Mouse (Mus musculus): ENCODE results near the gene Tbc1d9. TPM values are rescaled to one million over a fixed set of nuclear protein-coding genes. Genes with fewer than 3 reads are reported as not detected.

Gene Tbc1d9
- polyA plus RNA-seq, 1 experiment from 2014 or later, result 5.0 TPM

DNA sequence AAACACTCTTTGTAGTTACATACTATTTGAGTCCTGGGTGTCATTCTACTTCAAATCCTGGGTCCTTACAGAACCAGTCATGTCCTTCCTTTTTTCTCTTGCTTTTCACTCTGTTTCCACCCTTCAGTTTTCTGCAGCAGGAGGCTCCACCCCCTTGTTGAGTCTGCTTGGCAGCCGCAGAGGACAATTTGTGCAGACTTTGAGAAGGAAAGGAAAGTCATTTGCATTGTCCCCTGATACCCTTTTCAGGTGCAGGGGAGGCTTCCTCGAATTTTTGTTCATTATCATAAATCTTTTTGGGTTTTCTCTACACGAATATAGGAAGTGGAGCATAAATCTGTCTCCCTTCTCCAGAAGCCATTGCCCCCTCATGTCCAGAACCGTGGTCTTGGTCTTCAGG is 12.7 kb upstream of the Tbc1d9 start:
- Histone ChIP-seq H3K4me3 (ENCODE audit: low read depth, low read length) (no peak overlapping the region), H3K9me3 (ENCODE audit: control insufficient read depth, low read depth, low read length) (no peaks in the 10 kb centered on the region), H3K4me2 (replicated peaks; ENCODE audit: low read depth, low read length) (no peak overlapping the region), H3K9ac (replicated peaks; ENCODE audit: low read depth, low read length) (no peak overlapping the region), H3K4me1 (ENCODE audit: control insufficient read depth, insufficient read depth, low read length) (no peaks in the 10 kb centered on the region), H3K27me3 (ENCODE audit: control insufficient read depth, insufficient read depth, low read length) (no peaks in the 10 kb centered on the region), H3K27ac (ENCODE audit: low read length) (no peak overlapping the region), H3K36me3 (ENCODE audit: control insufficient read depth, insufficient read depth, low read length) (no peaks in the 10 kb centered on the region)
- 65% methylated on average over 4 of the region's 4 CpGs for WGBS
- ATAC-seq (ENCODE audit: insufficient number of reproducible peaks, insufficient read depth, low FRiP score, low read depth), result no peak

- H3K9me3 ChIP-seq (ENCODE audit: control insufficient read depth, low read depth, low read length), result no peaks in the 10 kb centered on the region
- H3K4me1 ChIP-seq (ENCODE audit: control insufficient read depth, insufficient read depth, low read length), result no peaks in the 10 kb centered on the region
- 23% methylated on average over 4 of the region's 4 CpGs for WGBS
- no peak overlapping the region for H3K4me3 ChIP-seq (ENCODE audit: low read depth, low read length)
- no peaks in the 10 kb centered on the region for H3K27me3 ChIP-seq (ENCODE audit: control insufficient read depth, insufficient read depth, low read length)
- H3K36me3 ChIP-seq (ENCODE audit: control insufficient read depth, insufficient read depth, low read length), result no peaks in the 10 kb centered on the region
- H3K4me2 ChIP-seq (replicated peaks; ENCODE audit: low read depth, low read length), result no peak overlapping the region
- no peak for ATAC-seq (ENCODE audit: insufficient number of reproducible peaks, insufficient read depth, low FRiP score, low read depth)
- no peak overlapping the region for H3K27ac ChIP-seq (ENCODE audit: low read length)
- H3K9ac ChIP-seq (replicated peaks; ENCODE audit: low read depth, low read length), result no peak overlapping the region
Observed at GRCm38 (mm10) chr8:83155110-83155509, 10.0 kb upstream of the Tbc1d9 start.

GRCm38 (mm10) chr8:83158971-83159370 is 6.2 kb upstream of the Tbc1d9 start:
- Histone ChIP-seq H3K4me1 (ENCODE audit: control insufficient read depth, insufficient read depth, low read length) (no peaks in the 10 kb centered on the region), H3K9ac (replicated peaks; ENCODE audit: low read depth, low read length) (no peak overlapping the region), H3K4me2 (replicated peaks; ENCODE audit: low read depth, low read length) (no peak overlapping the region), H3K27ac (ENCODE audit: low read length) (no peak overlapping the region), H3K4me3 (ENCODE audit: low read depth, low read length) (no peak overlapping the region), H3K36me3 (ENCODE audit: control insufficient read depth, insufficient read depth, low read length) (no peaks in the 10 kb centered on the region), H3K27me3 (ENCODE audit: control insufficient read depth, insufficient read depth, low read length) (no peaks in the 10 kb centered on the region), H3K9me3 (ENCODE audit: control insufficient read depth, low read depth, low read length) (no peaks in the 10 kb centered on the region)
- 60% methylated on average over 3 of the region's 3 CpGs for WGBS
- ATAC-seq (ENCODE audit: insufficient number of reproducible peaks, insufficient read depth, low FRiP score, low read depth), result no peak

DNA sequence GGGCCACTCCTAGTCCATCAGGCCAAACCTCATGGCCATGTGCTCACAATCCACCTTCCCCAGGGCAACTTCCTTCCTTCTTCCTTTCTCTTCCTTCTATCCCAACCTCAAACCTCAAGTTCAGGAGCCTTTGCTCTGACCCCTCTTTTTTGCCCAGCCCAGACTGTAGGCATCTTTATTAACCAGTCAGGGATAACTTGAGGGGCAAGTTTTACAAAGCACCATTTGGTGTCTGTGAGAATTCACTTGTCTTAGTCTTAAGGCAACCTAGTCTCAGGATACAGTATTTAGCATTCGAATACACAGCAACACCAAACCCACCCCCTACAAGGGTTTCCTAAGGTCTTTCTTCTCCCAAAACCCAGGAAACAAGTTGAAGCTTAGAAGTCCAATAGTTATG is 5.5 kb upstream of the Tbc1d9 start:
- no peaks in the 10 kb centered on the region for H3K9me3 ChIP-seq (ENCODE audit: control insufficient read depth, low read depth, low read length)
- no peak overlapping the region for H3K4me3 ChIP-seq (ENCODE audit: low read depth, low read length)
- no peaks in the 10 kb centered on the region for H3K27me3 ChIP-seq (ENCODE audit: control insufficient read depth, insufficient read depth, low read length)
- H3K4me2 ChIP-seq (replicated peaks; ENCODE audit: low read depth, low read length), result no peak overlapping the region
- H3K9ac ChIP-seq (replicated peaks; ENCODE audit: low read depth, low read length), result no peak overlapping the region
- ATAC-seq (ENCODE audit: insufficient number of reproducible peaks, insufficient read depth, low FRiP score, low read depth), result no peak
- H3K4me1 ChIP-seq (ENCODE audit: control insufficient read depth, insufficient read depth, low read length), result no peaks in the 10 kb centered on the region
- H3K27ac ChIP-seq (ENCODE audit: low read length), result no peak overlapping the region
- H3K36me3 ChIP-seq (ENCODE audit: control insufficient read depth, insufficient read depth, low read length), result no peaks in the 10 kb centered on the region
- WGBS, result 73% methylated on average over 1 of the region's 1 CpGs

DNA sequence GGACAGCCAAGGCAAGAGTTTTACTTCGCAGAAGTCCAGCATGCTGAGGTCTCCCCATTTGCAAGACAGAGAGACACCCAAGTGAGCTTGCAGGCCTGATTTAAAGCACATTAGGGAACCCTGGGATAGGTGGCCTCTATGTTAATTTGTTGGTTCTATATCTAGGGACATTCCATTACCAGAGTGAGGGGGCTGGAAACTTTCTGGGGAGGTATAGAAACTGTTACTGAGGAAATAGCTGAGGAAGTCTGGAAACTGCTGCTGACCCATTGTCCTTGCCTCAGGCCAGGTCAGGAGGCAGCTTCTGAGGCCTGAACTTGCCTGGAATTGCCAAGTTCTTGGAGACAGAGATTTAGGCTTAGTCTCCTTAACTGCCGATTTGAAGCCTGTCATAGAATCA is 4.5 kb upstream of the Tbc1d9 start:
- no peaks in the 10 kb centered on the region for H3K9me3 ChIP-seq (ENCODE audit: control insufficient read depth, low read depth, low read length)
- H3K9ac ChIP-seq (replicated peaks; ENCODE audit: low read depth, low read length), result no peak overlapping the region
- WGBS, result 73% methylated on average over 2 of the region's 2 CpGs
- H3K4me3 ChIP-seq (ENCODE audit: low read depth, low read length), result no peak overlapping the region
- no peaks in the 10 kb centered on the region for H3K36me3 ChIP-seq (ENCODE audit: control insufficient read depth, insufficient read depth, low read length)
- no peaks in the 10 kb centered on the region for H3K4me1 ChIP-seq (ENCODE audit: control insufficient read depth, insufficient read depth, low read length)
- no peak for ATAC-seq (ENCODE audit: insufficient number of reproducible peaks, insufficient read depth, low FRiP score, low read depth)
- H3K4me2 ChIP-seq (replicated peaks; ENCODE audit: low read depth, low read length), result no peak overlapping the region
- H3K27me3 ChIP-seq (ENCODE audit: control insufficient read depth, insufficient read depth, low read length), result no peaks in the 10 kb centered on the region
- H3K27ac ChIP-seq (ENCODE audit: low read length), result no peak overlapping the region

DNA sequence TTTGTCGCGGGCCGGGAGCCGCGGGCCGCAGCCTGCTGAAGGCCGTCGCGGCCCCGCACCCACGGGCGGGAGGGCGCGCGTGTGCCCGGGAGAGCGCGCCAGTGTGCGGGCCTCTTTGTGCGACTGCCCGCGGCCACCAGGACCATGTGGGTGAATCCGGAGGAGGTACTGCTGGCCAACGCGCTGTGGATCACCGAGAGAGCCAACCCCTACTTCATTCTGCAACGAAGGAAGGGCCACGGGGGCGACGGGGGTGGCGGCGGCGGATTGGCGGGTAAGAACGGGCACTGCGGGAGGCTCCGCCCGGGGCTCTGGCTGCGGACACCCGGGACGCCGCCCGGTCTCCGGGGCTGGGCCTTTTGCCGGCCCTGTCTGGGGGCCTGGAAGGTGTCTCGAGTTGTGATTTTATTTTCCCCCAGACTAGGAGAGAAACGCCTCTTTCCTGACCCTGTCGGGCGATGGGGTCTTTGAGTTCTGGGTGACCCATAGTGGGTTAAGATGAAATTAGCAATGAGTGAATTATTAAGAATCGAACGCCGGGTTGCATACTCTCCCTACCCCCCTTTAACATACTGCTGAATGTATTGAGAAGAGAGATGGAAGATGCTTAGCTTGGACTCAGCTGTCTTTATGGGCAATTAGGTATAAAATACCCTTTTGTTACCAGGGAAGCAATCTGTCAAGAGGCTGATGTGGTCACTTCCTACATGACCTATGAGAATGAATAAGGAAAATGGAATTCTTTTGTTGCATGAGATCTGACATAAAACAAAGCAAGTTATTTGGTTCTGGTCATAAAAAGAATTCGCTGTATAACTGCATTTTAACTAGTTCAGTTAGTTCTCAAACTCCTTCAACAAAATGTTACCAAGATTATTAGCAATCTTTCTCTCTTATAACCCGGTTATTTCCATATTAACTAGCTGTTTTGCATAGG is 1.0 kb downstream of the Tbc1d9 start, which contains the start of gene Gm10645:
Gene Gm10645, minus strand, starts transcription at position 240 of the 937 bp plus-strand sequence.
- no peaks in the 10 kb centered on the region for H3K27me3 ChIP-seq (ENCODE audit: control insufficient read depth, insufficient read depth, low read length)
- no peaks in the 10 kb centered on the region for H3K36me3 ChIP-seq (ENCODE audit: control insufficient read depth, insufficient read depth, low read length)
- H3K9ac ChIP-seq (replicated peaks; ENCODE audit: low read depth, low read length), result peak within 1 kb of the TSS; percentile 82
- H3K4me2 ChIP-seq (replicated peaks; ENCODE audit: low read depth, low read length), result peak within 1 kb of the TSS; percentile 66
- H3K9me3 ChIP-seq (ENCODE audit: control insufficient read depth, low read depth, low read length), result no peaks in the 10 kb centered on the region
- ATAC-seq (ENCODE audit: insufficient number of reproducible peaks, insufficient read depth, low FRiP score, low read depth), result peak; percentile 15; the same call in 1 of the 2 replicates
- H3K27ac ChIP-seq (ENCODE audit: low read length), result peak within 1 kb of the TSS; percentile 88
- no peaks in the 10 kb centered on the region for H3K4me1 ChIP-seq (ENCODE audit: control insufficient read depth, insufficient read depth, low read length)
- WGBS, result 2% methylated on average over 54 of the region's 54 CpGs
- peak within 1 kb of the TSS; percentile 54 for H3K4me3 ChIP-seq (ENCODE audit: low read depth, low read length)

- H3K27me3 ChIP-seq (ENCODE audit: control insufficient read depth, insufficient read depth, low read length), result no peaks in the 10 kb centered on the region
- no peak overlapping the region for H3K9ac ChIP-seq (replicated peaks; ENCODE audit: low read depth, low read length)
- H3K4me2 ChIP-seq (replicated peaks; ENCODE audit: low read depth, low read length), result no peak overlapping the region; the same call in 1 of the 2 replicates
- no peak overlapping the region for H3K27ac ChIP-seq (ENCODE audit: low read length)
- H3K36me3 ChIP-seq (ENCODE audit: control insufficient read depth, insufficient read depth, low read length), result no peaks in the 10 kb centered on the region
- ATAC-seq (ENCODE audit: insufficient number of reproducible peaks, insufficient read depth, low FRiP score, low read depth), result no peak
- 62% methylated on average over 3 of the region's 3 CpGs for WGBS
- H3K4me1 ChIP-seq (ENCODE audit: control insufficient read depth, insufficient read depth, low read length), result no peaks in the 10 kb centered on the region
- no peak overlapping the region for H3K4me3 ChIP-seq (ENCODE audit: low read depth, low read length)
- H3K9me3 ChIP-seq (ENCODE audit: control insufficient read depth, low read depth, low read length), result no peaks in the 10 kb centered on the region
Observed at GRCm38 (mm10) chr8:83167932-83168331, 2.8 kb downstream of the Tbc1d9 start.

DNA sequence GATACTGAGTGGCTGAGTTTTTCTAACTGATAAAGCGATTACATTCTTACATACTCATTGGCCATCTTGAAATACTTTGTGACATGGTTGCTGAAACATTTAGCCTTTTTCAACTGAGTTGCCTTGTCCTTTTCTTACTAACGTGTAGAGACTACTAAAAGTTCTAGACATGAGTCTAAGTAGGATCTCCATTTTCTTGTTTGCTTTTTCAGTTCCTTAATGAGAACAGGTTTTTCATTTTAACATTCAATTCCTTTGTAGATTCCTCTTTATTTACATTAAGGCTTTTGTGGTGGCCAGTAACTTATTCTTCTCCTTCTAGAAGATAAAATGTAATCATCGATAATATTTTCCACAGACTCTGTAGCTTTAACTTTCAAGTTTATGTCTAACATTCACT is 4.0 kb downstream of the Tbc1d9 start:
- Histone ChIP-seq H3K36me3 (ENCODE audit: control insufficient read depth, insufficient read depth, low read length) (no peaks in the 10 kb centered on the region), H3K4me1 (ENCODE audit: control insufficient read depth, insufficient read depth, low read length) (no peaks in the 10 kb centered on the region), H3K4me3 (ENCODE audit: low read depth, low read length) (no peak overlapping the region), H3K9me3 (ENCODE audit: control insufficient read depth, low read depth, low read length) (no peaks in the 10 kb centered on the region), H3K4me2 (replicated peaks; ENCODE audit: low read depth, low read length) (no peak overlapping the region), H3K27me3 (ENCODE audit: control insufficient read depth, insufficient read depth, low read length) (no peaks in the 10 kb centered on the region), H3K9ac (replicated peaks; ENCODE audit: low read depth, low read length) (no peak overlapping the region), H3K27ac (ENCODE audit: low read length) (no peak overlapping the region)
- ATAC-seq (ENCODE audit: insufficient number of reproducible peaks, insufficient read depth, low FRiP score, low read depth), result no peak
- WGBS, result 83% methylated on average over 3 of the region's 3 CpGs

All from stomach, embryonic 14.5 days (tissue).